Mouse (Mus musculus) liver, adult 2 months (tissue): ENCODE measurements around the gene Pgs1. TPM values are rescaled to one million over a fixed set of nuclear protein-coding genes. Genes with fewer than 3 reads are reported as not detected.

Experiments used
- DNase-seq: peaks from one replicate; pipeline ENCODE4 v3.0.0-alpha.2; 2011; ENCODE audit warnings: low read depth, low spot score; ENCODE audit errors: extremely low read depth
- H3K27ac ChIP-seq: fragments of 200-500 bp; replicated peaks from 2 replicates; pipeline ENCODE4 v1.5.1; 2012; ENCODE audit warnings: low read depth, mild to moderate bottlenecking, control low read depth, inconsistent platforms, low read length; ENCODE audit not compliant: insufficient read depth
- H3K27me3 ChIP-seq: fragments of 200-500 bp; 2 replicates; pipeline ENCODE4 v1.6.1; 2012; ENCODE audit warnings: mild to moderate bottlenecking, moderate library complexity, low read length, inconsistent platforms; ENCODE audit not compliant: control insufficient read depth, insufficient read depth
- H3K36me3 ChIP-seq: fragments of 200-500 bp; 2 replicates; pipeline ENCODE4 v1.6.1; 2012; ENCODE audit warnings: low read length, inconsistent platforms; ENCODE audit not compliant: control insufficient read depth, insufficient read depth
- H3K4me1 ChIP-seq: fragments of 200-500 bp; 2 replicates; pipeline ENCODE4 v1.6.1; 2011; ENCODE audit warnings: low read length; ENCODE audit not compliant: control insufficient read depth, insufficient read depth
- H3K4me3 ChIP-seq: fragments of 200-500 bp; 2 replicates; pipeline ENCODE4 v1.5.1; 2011; ENCODE audit warnings: low read depth, mild to moderate bottlenecking, control low read depth, low read length, moderate library complexity; ENCODE audit not compliant: insufficient read depth
- H3K79me2 ChIP-seq: fragments of 200-500 bp; 2 replicates; pipeline ENCODE4 v1.6.1; 2012; ENCODE audit warnings: inconsistent platforms, mild to moderate bottlenecking, low read length, moderate library complexity; ENCODE audit not compliant: control insufficient read depth, insufficient read depth
- H3K9ac ChIP-seq: fragments of 200-500 bp; 2 replicates; pipeline ENCODE4 v1.6.1; 2012; ENCODE audit warnings: low read depth, mild to moderate bottlenecking, control low read depth, inconsistent platforms, low read length
- CTCF ChIP-seq: fragments of 200-500 bp; IDR thresholded peaks from 2 replicates; pipeline ENCODE4 v1.5.1; 2011; ENCODE audit warnings: low read depth, low read length, control low read depth
- POLR2A ChIP-seq: fragments of 200-500 bp; IDR thresholded peaks from 2 replicates; pipeline ENCODE4 v1.6.1; 2011; ENCODE audit warnings: low read length, control low read depth; ENCODE audit not compliant: insufficient read depth; ENCODE audit errors: extremely low read depth
- WGBS: fragments of 180-500 bp; shearing (Covaris S2); methylation state at CpG from one replicate; pipeline ENCODE4 v1.1.7; 2018; 5-methylcytosine and 5-hydroxymethylcytosine counted together
- polyA plus RNA-seq: library from polyadenylated mRNA; depleted of rRNA; stranded (reverse); fragments of >200 nt; gene quantifications from 2 replicates; pipeline ENCODE4 v1.2.3, GENCODE M21; 2012
- total RNA-seq: library from RNA; depleted of rRNA; stranded (reverse); fragments of >200 nt; gene quantifications from 2 replicates; pipeline ENCODE4 v1.2.3, GENCODE M21; 2014

Pgs1 gene
- total and polyA plus RNA-seq, 2 experiments: 4.7 to 22.1 TPM

- whole genome bisulfite sequencing: 79% methylated on average over 8 of the region's 8 CpGs
- no peak for DNase-seq
Measured at GRCm38 (mm10) chr11:117976081-117976582, 10.0 kb upstream of the Pgs1 start.

DNA sequence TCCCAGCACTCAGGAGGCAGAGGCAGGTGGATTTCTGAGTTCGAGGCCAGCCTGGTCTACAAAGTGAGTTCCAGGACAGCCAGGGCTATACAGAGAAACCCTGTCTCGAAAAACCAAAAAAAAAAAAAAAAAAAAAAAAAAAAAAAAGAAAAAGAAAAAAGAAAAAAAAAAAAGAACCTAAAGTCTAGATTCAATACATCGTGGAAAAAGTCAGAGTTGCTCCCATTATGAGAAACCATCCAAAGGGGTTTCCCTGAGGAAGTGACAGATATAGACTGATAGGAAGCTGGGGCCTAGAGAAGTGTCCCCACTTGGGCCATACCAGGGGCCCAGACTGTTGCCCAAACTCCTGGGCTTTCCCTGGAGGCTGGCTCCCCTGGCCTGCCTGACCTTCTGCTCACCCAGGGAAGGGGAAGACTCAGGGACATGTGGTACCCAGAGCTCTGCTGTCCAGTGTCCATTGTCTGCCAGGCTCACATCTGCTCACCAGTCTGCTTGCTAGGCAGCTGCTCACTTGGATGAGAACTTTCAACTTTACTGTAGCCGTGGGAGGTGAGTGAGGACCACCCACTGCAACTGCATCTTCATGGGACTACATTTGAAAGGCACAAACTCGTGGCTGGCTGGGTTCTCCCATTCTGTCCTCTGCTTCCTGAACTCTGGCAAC is 8.3 kb upstream of the Pgs1 start:
- no peak overlapping the region for H3K4me3 ChIP-seq
- H3K36me3 ChIP-seq: no peaks in the 10 kb centered on the region
- H3K9ac ChIP-seq: no peak overlapping the region
- no peaks in the 10 kb centered on the region for H3K4me1 ChIP-seq
- no peaks in the 10 kb centered on the region for H3K27me3 ChIP-seq
- WGBS: 81% methylated on average over 5 of the region's 5 CpGs
- H3K79me2 ChIP-seq: no peaks in the 10 kb centered on the region
- no peak overlapping the region for H3K27ac ChIP-seq
- DNase-seq: no peak
- TF ChIP-seq POLR2A (no peak), CTCF (no peak)

More at GRCm38 (mm10) chr11:117976081-117976582, 10.0 kb upstream of the Pgs1 start:
- no peak for TF ChIP-seq CTCF
- TF ChIP-seq POLR2A: no peak
- no peaks in the 10 kb centered on the region for H3K27me3 ChIP-seq
- no peak overlapping the region for H3K4me3 ChIP-seq
- no peak overlapping the region for H3K9ac ChIP-seq
- no peaks in the 10 kb centered on the region for H3K79me2 ChIP-seq
- no peak overlapping the region for H3K27ac ChIP-seq
- no peaks in the 10 kb centered on the region for H3K36me3 ChIP-seq
- no peaks in the 10 kb centered on the region for H3K4me1 ChIP-seq

DNA sequence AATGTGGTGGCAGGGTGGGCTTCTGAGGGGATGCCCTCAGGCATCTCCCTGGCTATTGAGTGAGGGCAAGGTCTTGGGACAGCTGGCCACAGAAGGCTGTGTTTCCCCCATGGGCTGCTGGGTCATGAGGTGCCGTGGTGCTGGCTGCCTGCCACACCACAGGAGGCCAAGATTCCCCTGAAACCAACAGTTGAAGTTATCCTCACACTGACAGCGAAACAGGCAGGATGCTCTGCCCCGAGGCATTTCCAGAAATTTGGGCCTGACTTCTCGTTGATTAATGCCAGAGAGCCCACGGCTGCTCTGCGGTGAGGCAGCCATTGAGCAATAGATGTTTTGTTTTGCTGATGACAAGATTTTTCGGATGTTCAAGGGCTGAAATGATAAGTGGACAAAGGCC is 6.7 kb upstream of the Pgs1 start:
- 63% methylated on average over 7 of the region's 7 CpGs for WGBS
- Histone ChIP-seq H3K27ac (no peak overlapping the region), H3K4me3 (no peak overlapping the region), H3K4me1 (0 out of 2 replicates have a peak, but pooled peaks cover 2% of the 10 kb centered on the region), H3K9ac (no peak overlapping the region), H3K27me3 (no peaks in the 10 kb centered on the region), H3K79me2 (no peaks in the 10 kb centered on the region), H3K36me3 (no peaks in the 10 kb centered on the region)
- TF ChIP-seq POLR2A: no peak
- no peak for TF ChIP-seq CTCF
- DNase-seq: no peak

GRCm38 (mm10) chr11:117982426-117982825 is 3.7 kb upstream of the Pgs1 start:
- 81% methylated on average over 5 of the region's 5 CpGs for WGBS
- Histone ChIP-seq H3K27ac (0 out of 2 replicates have a peak overlapping the region, but pooled peaks have one; percentile 8), H3K36me3 (no peaks in the 10 kb centered on the region), H3K79me2 (no peaks in the 10 kb centered on the region), H3K9ac (no peak overlapping the region), H3K4me1 (peaks cover 5% of the 10 kb centered on the region; the same call in 1 of the 2 replicates), H3K27me3 (no peaks in the 10 kb centered on the region), H3K4me3 (no peak overlapping the region)
- DNase-seq: no peak
- TF ChIP-seq POLR2A (no peak), CTCF (no peak)

DNA sequence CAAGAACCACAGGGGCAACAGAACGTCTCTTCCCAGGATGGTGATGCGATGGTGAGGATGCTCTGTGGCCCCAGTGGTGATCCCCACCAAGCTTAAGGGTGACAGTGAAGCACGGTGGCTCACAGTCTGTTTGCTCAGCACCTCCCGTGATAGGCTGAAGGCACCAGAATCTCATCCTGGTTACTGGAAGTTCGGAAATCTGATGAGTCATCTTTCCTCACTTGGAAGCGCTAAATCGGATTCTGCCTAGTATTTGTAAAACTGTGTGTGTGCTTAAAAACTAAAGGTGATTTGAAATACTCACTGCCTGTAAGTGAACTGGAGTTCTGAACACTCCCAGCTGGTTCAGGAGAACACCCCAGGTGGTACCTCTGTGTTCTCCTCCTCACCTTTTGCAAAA is 2.3 kb upstream of the Pgs1 start:
- no peak overlapping the region for H3K27ac ChIP-seq
- no peak overlapping the region for H3K4me3 ChIP-seq
- peaks cover 16% of the 10 kb centered on the region for H3K4me1 ChIP-seq
- no peaks in the 10 kb centered on the region for H3K36me3 ChIP-seq
- 61% methylated on average over 7 of the region's 7 CpGs for WGBS
- no peaks in the 10 kb centered on the region for H3K27me3 ChIP-seq
- peaks cover 9% of the 10 kb centered on the region; the same call in 1 of the 2 replicates for H3K79me2 ChIP-seq
- TF ChIP-seq POLR2A: no peak
- H3K9ac ChIP-seq: no peak overlapping the region
- no peak for DNase-seq

GRCm38 (mm10) chr11:117987032-117987451 is 950 bp downstream of the Pgs1 start:
- DNase-seq: no peak
- H3K4me1 ChIP-seq: peaks cover 16% of the 10 kb centered on the region
- peak overlapping the region; percentile 84 for H3K4me3 ChIP-seq
- no peaks in the 10 kb centered on the region for H3K27me3 ChIP-seq
- no peaks in the 10 kb centered on the region for H3K36me3 ChIP-seq
- peak overlapping the region; percentile 50 for H3K27ac ChIP-seq
- H3K79me2 ChIP-seq: peaks cover 33% of the 10 kb centered on the region
- under 1% methylated on average over 32 of the region's 32 CpGs for WGBS
- H3K9ac ChIP-seq: peak overlapping the region; percentile 79
- TF ChIP-seq CTCF (no peak), POLR2A (no peak)
